Mouse (Mus musculus) E14TG2a.4 (cell line): ENCODE data around the gene Bpgm.

Experiments used
- H3K27me3 ChIP-seq: 2 replicates; pipeline ENCODE4 v1.6.1; 2014; ENCODE audit warnings: low read length, control low read depth; ENCODE audit not compliant: insufficient read depth
- H3K36me3 ChIP-seq: 2 replicates; pipeline ENCODE4 v1.6.1; 2014; ENCODE audit warnings: low read length, control low read depth; ENCODE audit not compliant: insufficient read depth
- H3K4me1 ChIP-seq: replicated peaks from 2 replicates; pipeline ENCODE4 v1.6.1; 2014; ENCODE audit warnings: low read depth, low read length, control low read depth
- H3K4me3 ChIP-seq: replicated peaks from 2 replicates; pipeline ENCODE4 v1.5.1; 2014; ENCODE audit warnings: mild to moderate bottlenecking, low read length
- H3K9me3 ChIP-seq: 2 replicates; pipeline ENCODE4 v1.6.1; 2014; ENCODE audit warnings: low read length, control low read depth
- CTCF ChIP-seq: conservative IDR thresholded peaks from 2 replicates; pipeline ENCODE4 v1.5.1; 2014; ENCODE audit warnings: low read length
- NANOG ChIP-seq: IDR thresholded peaks from 2 replicates; pipeline ENCODE4 v1.6.1; 2014; ENCODE audit warnings: borderline replicate concordance, low read length, mixed read lengths
- POU5F1 ChIP-seq: IDR thresholded peaks from 2 replicates; pipeline ENCODE4 v1.6.1; 2014; ENCODE audit warnings: low read length, borderline replicate concordance

Bpgm gene

DNA sequence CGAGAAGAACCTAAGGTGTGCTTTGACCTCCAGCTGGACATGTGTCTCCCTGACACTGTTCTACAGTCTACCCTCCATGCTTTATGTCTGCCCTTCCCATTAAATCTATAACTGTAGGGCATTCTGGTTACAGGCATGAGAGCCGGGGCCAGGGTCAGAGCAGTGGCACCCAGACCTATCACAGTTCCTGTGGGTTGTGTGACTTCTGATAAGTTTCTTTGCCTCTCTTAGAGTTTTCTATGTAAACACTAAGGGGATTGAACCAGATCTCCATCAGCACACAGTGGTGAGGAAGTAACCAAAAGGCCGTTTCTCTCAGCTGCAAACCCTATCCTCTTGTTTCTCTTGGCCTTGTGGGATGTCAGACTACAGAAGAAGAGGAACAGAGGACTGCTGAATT, 50.4 kb downstream of the Bpgm start:
- no peaks in the 10 kb centered on the region for H3K36me3 ChIP-seq

DNA sequence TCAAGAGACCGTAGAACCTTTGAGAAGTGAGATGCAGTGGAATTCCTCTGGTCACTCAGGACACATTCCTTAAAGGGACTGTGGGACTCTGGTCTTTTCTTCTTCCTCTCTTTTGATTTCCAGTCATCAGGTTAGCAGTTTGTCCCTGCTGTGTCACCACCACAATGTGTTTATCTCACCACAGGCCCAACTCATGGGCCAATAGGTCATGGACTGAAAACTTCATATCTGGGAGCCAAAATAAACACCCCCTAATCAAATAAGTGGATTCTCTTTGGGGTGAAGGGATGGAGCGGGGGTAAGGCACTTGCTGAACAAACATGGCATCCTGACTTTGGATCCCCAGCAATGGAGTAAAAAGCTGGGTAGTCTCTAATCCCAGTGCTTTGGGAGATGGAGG, 52.1 kb downstream of the Bpgm start:
- H3K36me3 ChIP-seq: no peaks in the 10 kb centered on the region
- no peak for TF ChIP-seq NANOG
- no peak for TF ChIP-seq POU5F1
- H3K4me1 ChIP-seq: peaks cover 3% of the 10 kb centered on the region; the same call in 1 of the 2 replicates
- H3K27me3 ChIP-seq: peaks cover 7% of the 10 kb centered on the region; the same call in 1 of the 2 replicates
- H3K9me3 ChIP-seq: no peaks in the 10 kb centered on the region
- H3K4me3 ChIP-seq: no peak overlapping the region

More for the DNA sequence above, 50.4 kb downstream of the Bpgm start:
- peaks cover 6% of the 10 kb centered on the region; the same call in 1 of the 2 replicates for H3K9me3 ChIP-seq
- H3K4me3 ChIP-seq: no peak overlapping the region
- H3K27me3 ChIP-seq: peaks cover 7% of the 10 kb centered on the region; the same call in 1 of the 2 replicates
- H3K4me1 ChIP-seq: peaks cover 3% of the 10 kb centered on the region; the same call in 1 of the 2 replicates
- no peak for TF ChIP-seq NANOG
- TF ChIP-seq CTCF: no peak
- no peak for TF ChIP-seq POU5F1

DNA sequence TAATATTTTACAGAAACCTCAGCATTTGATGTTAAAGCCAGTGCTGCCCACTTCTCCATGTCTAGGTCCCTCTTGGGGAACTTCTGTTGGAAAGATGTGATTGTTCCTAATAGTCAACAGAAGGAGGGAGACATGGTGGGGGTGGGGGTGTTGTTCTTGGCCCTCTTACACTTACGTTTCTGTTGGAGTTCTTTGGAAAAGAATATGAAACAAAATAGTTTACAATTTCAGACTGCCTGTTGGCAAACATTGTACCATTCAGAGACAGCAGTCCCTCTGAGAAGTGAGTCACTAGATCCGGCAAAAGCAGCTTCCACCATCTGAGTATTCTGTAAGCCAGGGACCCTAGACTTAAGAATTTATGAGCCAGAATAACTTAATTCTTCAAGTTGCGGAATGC, 54.0 kb downstream of the Bpgm start:
- Histone ChIP-seq H3K9me3 (no peaks in the 10 kb centered on the region), H3K27me3 (peaks cover 11% of the 10 kb centered on the region), H3K4me1 (peaks cover 3% of the 10 kb centered on the region; the same call in 1 of the 2 replicates), H3K36me3 (no peaks in the 10 kb centered on the region), H3K4me3 (no peak overlapping the region)
- TF ChIP-seq POU5F1: no peak
- TF ChIP-seq CTCF: no peak
- no peak for TF ChIP-seq NANOG

- Histone ChIP-seq H3K27me3 (peaks cover 7% of the 10 kb centered on the region; the same call in 1 of the 2 replicates), H3K36me3 (no peaks in the 10 kb centered on the region), H3K4me3 (no peak overlapping the region), H3K9me3 (no peaks in the 10 kb centered on the region), H3K4me1 (no peaks in the 10 kb centered on the region)
- no peak for TF ChIP-seq POU5F1
Measured at GRCm38 (mm10) chr6:34533055-34533454, 57.0 kb downstream of the Bpgm start.

- H3K27me3 ChIP-seq: peaks cover 9% of the 10 kb centered on the region; the same call in 1 of the 2 replicates
- H3K4me3 ChIP-seq: no peak overlapping the region
- no peaks in the 10 kb centered on the region for H3K4me1 ChIP-seq
- no peaks in the 10 kb centered on the region for H3K36me3 ChIP-seq
- TF ChIP-seq POU5F1 (no peak), NANOG (no peak)
- H3K9me3 ChIP-seq: no peaks in the 10 kb centered on the region
Measured at GRCm38 (mm10) chr6:34533896-34534295, 57.9 kb downstream of the Bpgm start.

DNA sequence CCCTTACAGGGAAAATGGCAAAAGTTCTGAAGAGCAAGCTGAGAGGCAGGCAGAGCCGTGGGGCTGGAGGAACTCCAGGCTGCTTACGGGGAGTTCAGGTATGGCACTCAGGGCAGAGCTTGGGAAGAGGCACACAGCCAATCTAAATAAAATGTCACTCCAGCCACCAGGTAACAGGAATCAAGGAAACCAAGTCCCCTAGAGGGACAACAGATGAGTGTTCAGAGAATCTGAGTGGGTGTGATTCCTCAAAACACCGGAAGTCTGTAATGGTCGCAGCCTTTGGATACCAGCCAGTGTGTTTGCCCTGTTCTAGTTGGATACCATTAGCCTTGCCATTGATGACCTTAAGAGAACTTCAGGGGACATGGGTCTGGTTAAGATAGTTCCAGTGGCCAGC, 66.9 kb downstream of the Bpgm start:
- Histone ChIP-seq H3K9me3 (no peaks in the 10 kb centered on the region), H3K4me1 (no peaks in the 10 kb centered on the region; the same call in 1 of the 2 replicates), H3K27me3 (0 out of 2 replicates have a peak, but pooled peaks cover 8% of the 10 kb centered on the region), H3K4me3 (no peak overlapping the region), H3K36me3 (no peaks in the 10 kb centered on the region)
- TF ChIP-seq CTCF (no peak), POU5F1 (no peak), NANOG (no peak)

- no peaks in the 10 kb centered on the region for H3K9me3 ChIP-seq
- peaks cover 7% of the 10 kb centered on the region for H3K4me1 ChIP-seq
- no peak for TF ChIP-seq NANOG
- TF ChIP-seq CTCF: no peak
- no peak for TF ChIP-seq POU5F1
- H3K36me3 ChIP-seq: no peaks in the 10 kb centered on the region
- H3K4me3 ChIP-seq: no peak overlapping the region
- 0 out of 2 replicates have a peak, but pooled peaks cover 6% of the 10 kb centered on the region for H3K27me3 ChIP-seq
Measured at GRCm38 (mm10) chr6:34543303-34544206, 67.5 kb downstream of the Bpgm start.

DNA sequence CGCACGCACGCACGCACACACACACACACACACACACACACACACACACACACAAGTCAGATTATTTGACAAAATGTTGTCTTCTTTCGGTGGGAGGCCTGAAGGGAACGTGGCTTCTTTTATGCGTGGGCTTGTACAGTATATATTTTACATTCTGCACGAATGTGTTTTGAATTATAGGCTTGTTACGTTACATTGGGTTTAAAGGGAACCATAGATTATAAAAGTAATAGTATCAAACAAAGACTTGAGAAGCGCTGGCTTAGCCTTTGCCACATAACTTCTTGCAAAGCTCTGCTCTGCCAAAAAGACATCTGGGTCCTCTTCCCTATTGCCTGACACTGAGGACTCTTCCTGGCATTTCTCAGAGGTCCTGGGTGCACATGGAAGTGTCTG, 68.2 kb downstream of the Bpgm start:
- Histone ChIP-seq H3K4me1 (peaks cover 11% of the 10 kb centered on the region), H3K4me3 (no peak overlapping the region), H3K27me3 (0 out of 2 replicates have a peak, but pooled peaks cover 6% of the 10 kb centered on the region), H3K9me3 (no peaks in the 10 kb centered on the region), H3K36me3 (no peaks in the 10 kb centered on the region)
- TF ChIP-seq NANOG (no peak), POU5F1 (no peak), CTCF (no peak)
